Mouse (Mus musculus): ENCODE data around the gene Gm20388. TPM values are rescaled to one million over a fixed set of nuclear protein-coding genes. Genes with fewer than 3 reads are reported as not detected.
"Not testable (repeated sequence)": the region's sequence is repeated elsewhere in the genome, so short reads cannot be mapped to it uniquely, and the experiment has no call there.

Gm20388 gene
- polyA plus RNA-seq, 1 experiment from 2014 or later, result 12.4 TPM

DNA sequence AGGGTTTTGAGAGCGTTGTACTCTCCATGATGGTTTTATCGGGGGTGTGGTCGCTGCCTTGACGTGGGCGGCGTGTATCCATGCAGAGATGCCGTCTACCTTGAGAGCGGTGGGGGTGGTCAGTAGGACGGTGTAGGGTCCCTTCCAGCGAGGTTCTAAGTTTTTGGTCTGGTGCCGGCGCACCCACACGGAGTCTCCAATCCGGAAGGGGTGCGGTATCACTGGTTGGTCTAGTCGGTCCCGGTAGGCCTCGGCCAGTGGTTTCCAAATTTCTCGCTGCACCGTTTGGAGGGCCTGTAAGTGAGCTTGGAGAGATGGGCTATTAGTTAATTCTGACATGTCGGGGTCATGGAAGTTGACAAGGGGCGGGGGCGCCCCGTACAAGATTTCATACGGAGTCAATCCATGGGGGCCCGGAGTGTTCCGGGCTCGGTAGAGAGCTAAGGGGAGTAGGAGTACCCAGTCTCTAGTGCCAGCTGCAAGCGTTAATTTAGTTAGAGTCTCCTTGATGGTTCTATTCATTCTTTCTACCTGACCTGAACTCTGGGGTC, 3517.8 kb downstream of the Gm20388 start:
- Histone ChIP-seq H3K27me3 (replicated peaks; ENCODE audit: control insufficient read depth, insufficient read depth, low read length) (no peaks in the 10 kb centered on the region), H3K4me3 (ENCODE audit: low read length) (no peak overlapping the region), H3K27ac (ENCODE audit: low read depth, low read length) (no peak overlapping the region), H3K4me2 (ENCODE audit: low read length) (no peak overlapping the region), H3K9me3 (ENCODE audit: control insufficient read depth, low read length) (peaks cover 41% of the 10 kb centered on the region), H3K9ac (ENCODE audit: low read depth, low read length) (no peak overlapping the region), H3K4me1 (ENCODE audit: control insufficient read depth, insufficient read depth, low read depth, low read length) (no peaks in the 10 kb centered on the region), H3K36me3 (ENCODE audit: control insufficient read depth, insufficient read depth, low read length) (no peaks in the 10 kb centered on the region)
- 99% methylated on average over 29 of the region's 29 CpGs for WGBS
- ATAC-seq, result no peak

DNA sequence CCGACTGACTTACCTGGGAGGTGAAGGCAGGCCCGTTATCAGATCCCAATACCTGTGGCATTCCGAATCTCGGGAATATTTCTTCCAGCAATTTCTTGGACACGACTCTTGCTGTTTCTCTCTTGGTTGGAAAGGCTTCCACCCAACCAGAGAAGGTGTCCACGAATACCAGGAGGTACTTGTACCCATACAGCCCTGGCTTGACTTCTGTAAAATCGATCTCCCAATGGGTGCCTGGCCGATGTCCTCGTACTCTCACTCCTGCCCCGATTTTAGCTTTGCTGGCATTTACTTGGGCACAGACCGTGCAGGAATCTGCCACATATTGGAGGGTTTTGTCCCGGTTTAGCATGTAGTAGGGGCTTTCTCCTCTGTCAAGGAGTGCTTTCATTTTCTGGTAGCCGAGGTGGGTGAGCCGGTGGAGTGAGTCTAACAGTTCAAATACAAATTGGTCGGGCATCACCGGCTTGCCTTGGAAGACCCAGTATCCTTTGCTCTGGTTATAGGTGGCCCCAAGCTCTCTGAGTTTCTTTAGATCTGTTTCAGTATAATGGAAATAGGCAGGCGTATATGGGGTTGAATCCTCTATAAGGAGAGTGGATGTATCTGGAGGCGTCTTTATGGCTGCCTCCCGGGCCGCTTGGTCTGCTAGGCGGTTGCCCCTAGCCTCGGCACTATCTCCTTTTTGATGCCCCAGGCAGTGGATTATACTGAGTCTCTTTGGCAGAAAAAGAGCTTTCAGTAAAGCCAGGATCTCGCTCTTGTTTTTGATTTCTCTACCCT, 3518.5 kb downstream of the Gm20388 start:
- peaks cover 42% of the 10 kb centered on the region for H3K9me3 ChIP-seq (ENCODE audit: control insufficient read depth, low read length)
- WGBS, result 97% methylated on average over 23 of the region's 23 CpGs

DNA sequence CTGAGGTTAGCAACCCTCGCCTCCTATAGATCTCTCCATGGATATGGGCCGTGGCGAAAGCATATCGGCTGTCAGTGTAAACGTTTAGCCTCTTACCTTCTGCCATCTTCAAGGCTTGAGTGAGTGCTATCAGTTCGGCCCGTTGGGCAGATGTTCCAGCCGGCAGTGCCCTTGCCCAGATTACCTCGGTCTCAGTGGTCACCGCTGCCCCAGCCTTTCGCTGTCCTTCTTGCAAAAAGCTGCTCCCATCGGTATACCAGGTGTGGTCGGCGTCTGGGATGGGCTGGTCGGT, 3519.0 kb downstream of the Gm20388 start:
- 97% methylated on average over 15 of the region's 15 CpGs for WGBS
- not testable (repeated sequence) for H3K27ac ChIP-seq (ENCODE audit: low read depth, low read length); H3K4me3 ChIP-seq (ENCODE audit: low read length); H3K36me3 ChIP-seq (ENCODE audit: control insufficient read depth, insufficient read depth, low read length); H3K4me1 ChIP-seq (ENCODE audit: control insufficient read depth, insufficient read depth, low read depth, low read length); H3K27me3 ChIP-seq (replicated peaks; ENCODE audit: control insufficient read depth, insufficient read depth, low read length); H3K9ac ChIP-seq (ENCODE audit: low read depth, low read length); ATAC-seq; H3K4me2 ChIP-seq (ENCODE audit: low read length)
- H3K9me3 ChIP-seq (ENCODE audit: control insufficient read depth, low read length), result peaks cover 42% of the 10 kb centered on the region

More for the DNA sequence above, 3518.5 kb downstream of the Gm20388 start:
- Histone ChIP-seq H3K4me3 (ENCODE audit: low read length) (no peak overlapping the region), H3K36me3 (ENCODE audit: control insufficient read depth, insufficient read depth, low read length) (no peaks in the 10 kb centered on the region), H3K4me1 (ENCODE audit: control insufficient read depth, insufficient read depth, low read depth, low read length) (no peaks in the 10 kb centered on the region), H3K27ac (ENCODE audit: low read depth, low read length) (no peak overlapping the region), H3K4me2 (ENCODE audit: low read length) (no peak overlapping the region), H3K27me3 (replicated peaks; ENCODE audit: control insufficient read depth, insufficient read depth, low read length) (no peaks in the 10 kb centered on the region), H3K9ac (ENCODE audit: low read depth, low read length) (no peak overlapping the region)
- no peak for ATAC-seq

DNA sequence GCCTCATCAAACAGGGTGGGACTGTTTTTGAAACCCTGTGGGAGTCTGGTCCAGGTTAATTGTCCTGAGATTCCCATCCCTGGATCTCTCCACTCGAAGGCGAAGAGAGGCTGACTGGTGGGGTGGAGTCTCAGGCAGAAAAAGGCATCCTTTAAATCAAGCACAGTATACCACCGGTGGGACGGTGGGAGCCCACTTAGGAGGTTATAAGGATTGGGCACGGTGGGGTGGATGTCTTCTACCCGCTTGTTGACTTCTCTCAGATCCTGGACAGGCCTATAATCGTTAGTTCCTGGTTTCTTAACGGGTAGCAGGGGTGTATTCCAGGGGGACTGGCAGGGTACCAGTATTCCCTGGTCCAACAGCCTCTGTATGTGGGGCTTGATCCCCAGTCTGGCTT, 3520.3 kb downstream of the Gm20388 start:
- H3K27ac ChIP-seq (ENCODE audit: low read depth, low read length); H3K9ac ChIP-seq (ENCODE audit: low read depth, low read length); H3K4me1 ChIP-seq (ENCODE audit: control insufficient read depth, insufficient read depth, low read depth, low read length); H3K4me3 ChIP-seq (ENCODE audit: low read length); H3K36me3 ChIP-seq (ENCODE audit: control insufficient read depth, insufficient read depth, low read length); ATAC-seq; H3K27me3 ChIP-seq (replicated peaks; ENCODE audit: control insufficient read depth, insufficient read depth, low read length); H3K4me2 ChIP-seq (ENCODE audit: low read length): not testable (repeated sequence)
- 96% methylated on average over 5 of the region's 8 CpGs for WGBS
- peaks cover 42% of the 10 kb centered on the region for H3K9me3 ChIP-seq (ENCODE audit: control insufficient read depth, low read length)

DNA sequence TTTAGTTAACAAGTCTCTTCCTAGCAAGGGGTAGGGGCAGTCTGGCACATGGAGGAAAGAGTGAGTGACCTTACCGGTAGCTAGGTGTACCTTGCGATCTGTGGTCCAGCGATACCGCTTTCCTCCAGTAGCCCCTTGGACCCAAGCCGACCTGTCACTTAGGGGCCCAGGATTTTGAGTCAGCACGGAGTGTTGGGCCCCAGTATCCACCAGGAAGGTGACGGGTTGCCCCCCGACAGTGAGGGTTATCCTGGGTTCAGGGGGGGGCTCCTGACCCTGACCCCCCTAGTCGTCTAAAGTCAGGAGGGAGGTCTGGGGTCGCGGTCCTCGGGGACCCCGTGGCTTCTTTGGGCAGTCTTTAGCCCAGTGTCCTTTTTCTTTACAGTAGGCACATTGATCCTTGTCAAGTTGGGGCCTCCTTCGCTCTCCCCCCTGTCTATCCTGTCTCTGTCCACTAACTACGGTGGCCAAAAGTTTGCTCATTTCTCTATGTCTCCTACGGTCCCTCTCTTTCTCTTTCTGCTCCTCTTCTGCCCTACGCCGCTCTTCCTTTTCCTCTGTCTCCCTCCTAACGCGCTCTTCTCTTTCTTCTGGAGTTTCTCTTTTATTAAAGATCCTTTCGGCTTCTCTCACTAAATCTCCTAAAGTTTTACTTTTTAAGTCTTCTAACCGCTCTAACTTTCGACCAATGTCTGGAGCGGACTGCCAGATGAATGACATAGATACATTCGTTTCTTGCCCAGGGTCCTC, 3521.2 kb downstream of the Gm20388 start:
- peaks cover 42% of the 10 kb centered on the region for H3K9me3 ChIP-seq (ENCODE audit: control insufficient read depth, low read length)
- no peak overlapping the region for H3K9ac ChIP-seq (ENCODE audit: low read depth, low read length)
- H3K4me1 ChIP-seq (ENCODE audit: control insufficient read depth, insufficient read depth, low read depth, low read length), result no peaks in the 10 kb centered on the region
- ATAC-seq, result no peak
- H3K27me3 ChIP-seq (replicated peaks; ENCODE audit: control insufficient read depth, insufficient read depth, low read length), result no peaks in the 10 kb centered on the region
- H3K36me3 ChIP-seq (ENCODE audit: control insufficient read depth, insufficient read depth, low read length), result no peaks in the 10 kb centered on the region
- WGBS, result 96% methylated on average over 25 of the region's 25 CpGs
- no peak overlapping the region for H3K27ac ChIP-seq (ENCODE audit: low read depth, low read length)
- H3K4me3 ChIP-seq (ENCODE audit: low read length), result no peak overlapping the region
- no peak overlapping the region for H3K4me2 ChIP-seq (ENCODE audit: low read length)

DNA sequence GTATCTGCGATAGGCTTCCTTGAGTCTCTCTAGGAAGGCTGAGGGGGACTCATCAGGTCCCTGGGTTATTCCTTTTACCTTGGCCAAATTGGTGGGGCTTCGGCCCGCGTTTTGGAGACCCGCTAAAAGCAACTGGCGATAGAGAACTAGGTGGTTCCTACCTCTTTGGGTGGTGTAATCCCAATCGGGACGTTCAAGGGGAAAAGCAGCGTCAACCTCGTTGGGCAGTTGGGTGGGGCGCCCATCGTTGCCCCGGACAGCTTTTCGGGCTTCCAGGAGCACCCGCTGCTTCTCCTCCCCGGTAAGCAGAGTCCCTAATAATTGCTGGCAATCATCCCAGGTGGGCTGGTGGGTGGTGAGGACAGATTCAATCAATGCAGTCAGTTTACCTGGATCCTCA, 3521.7 kb downstream of the Gm20388 start:
- no peaks in the 10 kb centered on the region for H3K27me3 ChIP-seq (replicated peaks; ENCODE audit: control insufficient read depth, insufficient read depth, low read length)
- H3K4me3 ChIP-seq (ENCODE audit: low read length), result no peak overlapping the region
- no peaks in the 10 kb centered on the region for H3K4me1 ChIP-seq (ENCODE audit: control insufficient read depth, insufficient read depth, low read depth, low read length)
- H3K4me2 ChIP-seq (ENCODE audit: low read length), result no peak overlapping the region
- no peak overlapping the region for H3K27ac ChIP-seq (ENCODE audit: low read depth, low read length)
- no peak overlapping the region for H3K9ac ChIP-seq (ENCODE audit: low read depth, low read length)
- H3K9me3 ChIP-seq (ENCODE audit: control insufficient read depth, low read length), result peaks cover 37% of the 10 kb centered on the region
- ATAC-seq, result no peak
- WGBS, result 95% methylated on average over 16 of the region's 16 CpGs
- no peaks in the 10 kb centered on the region for H3K36me3 ChIP-seq (ENCODE audit: control insufficient read depth, insufficient read depth, low read length)

DNA sequence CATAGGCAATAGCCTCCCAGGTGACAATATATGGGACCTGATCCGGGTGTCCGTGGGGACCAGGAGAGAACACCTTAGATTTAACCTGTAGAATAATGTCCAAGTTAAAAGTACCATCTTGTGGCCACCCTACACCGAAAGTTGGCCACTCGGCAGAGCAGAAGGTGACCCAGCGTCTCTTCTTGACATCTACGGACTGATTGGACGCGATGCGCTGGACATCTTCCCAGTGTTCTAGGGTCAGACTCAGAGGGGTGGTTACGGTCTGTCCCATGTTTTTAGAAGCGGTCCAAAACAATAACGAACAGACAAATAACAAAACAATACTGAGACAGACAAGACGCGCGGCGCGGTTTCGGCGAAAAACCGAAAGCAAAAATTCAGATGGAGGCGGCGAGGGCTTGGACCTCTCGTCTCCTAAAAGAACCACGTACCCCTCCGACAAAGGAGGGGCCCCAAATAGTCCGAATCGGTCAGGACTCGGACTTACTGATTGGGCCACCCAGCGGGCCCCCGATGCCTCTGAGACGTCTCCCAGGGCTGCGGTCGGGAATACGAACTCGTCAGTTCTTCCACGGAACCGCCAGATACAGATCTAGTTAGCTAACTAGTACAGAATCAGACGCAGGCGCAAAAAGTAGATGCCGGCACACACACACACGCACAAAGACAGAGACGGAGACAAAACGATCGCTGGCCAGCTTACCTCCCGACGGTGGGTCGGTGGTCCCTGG, 3522.8 kb downstream of the Gm20388 start:
- not testable (repeated sequence) for H3K36me3 ChIP-seq (ENCODE audit: control insufficient read depth, insufficient read depth, low read length); H3K4me1 ChIP-seq (ENCODE audit: control insufficient read depth, insufficient read depth, low read depth, low read length); H3K4me3 ChIP-seq (ENCODE audit: low read length); H3K27ac ChIP-seq (ENCODE audit: low read depth, low read length); H3K4me2 ChIP-seq (ENCODE audit: low read length); ATAC-seq; H3K9ac ChIP-seq (ENCODE audit: low read depth, low read length); H3K27me3 ChIP-seq (replicated peaks; ENCODE audit: control insufficient read depth, insufficient read depth, low read length)
- WGBS, result 96% methylated on average over 41 of the region's 47 CpGs
- H3K9me3 ChIP-seq (ENCODE audit: control insufficient read depth, low read length), result peaks cover 26% of the 10 kb centered on the region

DNA sequence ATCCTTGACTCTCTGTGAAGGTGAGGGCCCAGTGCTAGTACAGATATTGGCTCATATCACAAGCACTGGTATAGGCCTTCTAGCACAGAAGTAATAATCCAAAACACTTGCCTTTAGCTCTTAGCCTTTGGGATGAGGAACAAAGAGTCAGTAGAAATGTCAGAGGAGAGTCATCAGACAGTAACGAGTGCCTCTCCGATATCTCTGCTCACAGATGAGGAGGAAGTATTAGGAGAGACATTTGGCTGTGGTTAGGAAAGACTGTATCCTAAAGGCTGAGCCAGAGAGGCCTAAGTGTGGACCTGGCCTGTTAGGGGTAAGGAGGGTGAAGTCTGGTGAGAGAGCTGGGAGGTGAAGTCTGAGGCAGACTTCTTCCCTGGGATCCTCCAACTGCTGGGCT, 3531.1 kb downstream of the Gm20388 start:
- ATAC-seq, result no peak

DNA sequence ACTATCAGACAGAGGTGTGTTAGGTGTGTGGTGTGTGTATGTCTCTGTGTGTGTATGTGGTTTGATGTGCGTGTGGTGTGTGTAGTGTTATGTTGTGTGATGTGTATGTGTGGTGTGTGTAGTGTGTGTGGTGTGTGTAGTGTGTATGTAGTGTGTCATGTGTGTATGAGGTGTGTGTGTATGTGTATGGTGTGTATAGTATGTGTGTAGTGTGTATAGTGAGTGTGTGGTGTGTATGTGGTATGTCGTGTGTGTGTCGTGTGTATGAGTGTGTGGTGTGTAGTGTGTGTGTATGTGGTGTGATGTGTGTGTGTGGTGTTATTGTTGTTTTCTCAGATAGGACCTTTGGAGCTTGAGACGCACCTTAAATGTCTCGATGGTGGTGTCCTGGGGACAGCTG, 3531.7 kb downstream of the Gm20388 start:
- Histone ChIP-seq H3K4me2 (ENCODE audit: low read length) (peak overlapping the region; percentile 77), H3K4me1 (ENCODE audit: control insufficient read depth, insufficient read depth, low read depth, low read length) (peaks cover 11% of the 10 kb centered on the region), H3K4me3 (ENCODE audit: low read length) (peak overlapping the region; percentile 71; the same call in 1 of the 2 replicates), H3K36me3 (ENCODE audit: control insufficient read depth, insufficient read depth, low read length) (no peaks in the 10 kb centered on the region), H3K27ac (ENCODE audit: low read depth, low read length) (no peak overlapping the region), H3K9me3 (ENCODE audit: control insufficient read depth, low read length) (no peaks in the 10 kb centered on the region), H3K9ac (ENCODE audit: low read depth, low read length) (no peak overlapping the region), H3K27me3 (replicated peaks; ENCODE audit: control insufficient read depth, insufficient read depth, low read length) (no peaks in the 10 kb centered on the region)
- peak; percentile 11; the same call in 1 of the 2 replicates for ATAC-seq
- 88% methylated on average over 5 of the region's 5 CpGs for WGBS

More for the DNA sequence above, 3531.1 kb downstream of the Gm20388 start:
- H3K4me3 ChIP-seq (ENCODE audit: low read length), result no peak overlapping the region
- no peak overlapping the region for H3K9ac ChIP-seq (ENCODE audit: low read depth, low read length)
- H3K27me3 ChIP-seq (replicated peaks; ENCODE audit: control insufficient read depth, insufficient read depth, low read length), result no peaks in the 10 kb centered on the region
- peaks cover 11% of the 10 kb centered on the region for H3K4me1 ChIP-seq (ENCODE audit: control insufficient read depth, insufficient read depth, low read depth, low read length)
- no peaks in the 10 kb centered on the region for H3K36me3 ChIP-seq (ENCODE audit: control insufficient read depth, insufficient read depth, low read length)
- H3K9me3 ChIP-seq (ENCODE audit: control insufficient read depth, low read length), result no peaks in the 10 kb centered on the region
- 93% methylated on average over 2 of the region's 2 CpGs for WGBS
- no peak overlapping the region for H3K27ac ChIP-seq (ENCODE audit: low read depth, low read length)
- H3K4me2 ChIP-seq (ENCODE audit: low read length), result no peak overlapping the region
